8 mouse cellular contexts compared by ENCODE assay signal in the genomic region with DNA sequence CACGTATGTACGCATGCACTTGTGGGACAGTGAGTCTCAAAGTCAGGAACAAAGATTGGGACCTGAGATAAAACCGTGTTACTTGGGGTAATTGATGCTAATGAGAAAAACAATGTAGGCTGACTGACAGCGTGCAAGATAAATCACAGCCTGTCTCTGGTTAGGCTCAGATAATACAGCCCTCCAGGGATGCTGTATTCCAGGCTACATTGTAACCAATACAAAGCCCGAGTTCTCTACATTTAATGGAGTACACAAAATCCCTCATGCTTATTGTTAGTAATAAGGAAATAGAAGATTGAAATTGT. TPM values are rescaled to one million over a fixed set of nuclear protein-coding genes. Genes with fewer than 3 reads are reported as not detected.
DNase-seq lines count a peak whose midpoint lies in the region; ATAC-seq and TF ChIP-seq lines count a peak whose summit lies in the region.

No protein-coding gene starts in this region.

- intact Hi-C loops in heart, postnatal 10 days (cut with DNase I) = loop anchor here (2.0 to 5.0 kb wide), 4 partner anchors 39 to 150 kb away; no protein-coding TSS in a partner anchor

- no peak for ATAC-seq in heart, embryonic 13.5 days (ENCODE audit: extremely low read depth, insufficient number of reproducible peaks, low FRiP score, low TSS enrichment)
- ATAC-seq in hindbrain, embryonic 12.5 days (ENCODE audit: low FRiP score) = no peak
- ATAC-seq in midbrain, embryonic 12.5 days (ENCODE audit: low FRiP score, low read depth) = no peak

- no peak for TF ChIP-seq CTCF in bone marrow, adult 2 months (IDR thresholded peaks at IDR 0.05; ENCODE audit: control insufficient read depth, insufficient read depth, low read length)

- H3K9me3 ChIP-seq in heart, embryonic 13.5 days = no peaks in the 10 kb centered on the region
- H3K9me3 ChIP-seq in hindbrain, embryonic 12.5 days (replicated peaks) = no peaks in the 10 kb centered on the region
- no peaks in the 10 kb centered on the region for H3K9me3 ChIP-seq in midbrain, embryonic 12.5 days

- WGBS in heart, embryonic 13.5 days = 22% methylated on average over 5 of the region's 5 CpGs
- WGBS in bone marrow, adult 2 months = 58% methylated on average over 5 of the region's 5 CpGs
- 30% methylated on average over 5 of the region's 5 CpGs for WGBS in hindbrain, embryonic 12.5 days
- 46% methylated on average over 5 of the region's 5 CpGs for WGBS in midbrain, embryonic 12.5 days

- no peak for DNase-seq in heart, postnatal 10 days
- DNase-seq in urinary bladder, postnatal 36 days (ENCODE audit: low spot score in 2 of 2) = no peak
- no peak for DNase-seq in c-Kit-positive CD71-positive TER-119-positive erythroid progenitor cells, embryonic 14.5 days (ENCODE audit: low spot score)
- DNase-seq in left cerebral cortex, adult 8-10 months (ENCODE audit: low spot score in 2 of 2) = no peak

- H3K4me2 ChIP-seq in heart, embryonic 13.5 days = peak overlapping the region; percentile 91
- peak overlapping the region; percentile 88 for H3K4me2 ChIP-seq in hindbrain, embryonic 12.5 days (replicated peaks)
- peak overlapping the region; percentile 70 for H3K4me2 ChIP-seq in midbrain, embryonic 12.5 days (replicated peaks)

- no peaks in the 10 kb centered on the region for H3K27me3 ChIP-seq in heart, embryonic 13.5 days (replicated peaks)
- H3K27me3 ChIP-seq in hindbrain, embryonic 12.5 days = no peaks in the 10 kb centered on the region
- no peaks in the 10 kb centered on the region for H3K27me3 ChIP-seq in midbrain, embryonic 12.5 days

- H3K4me3 ChIP-seq in heart, embryonic 13.5 days = peak overlapping the region; percentile 93
- H3K4me3 ChIP-seq in bone marrow, adult 2 months (replicated peaks; ENCODE audit: control insufficient read depth, low read depth, low read length) = peak overlapping the region; percentile 26
- peak overlapping the region; percentile 90 for H3K4me3 ChIP-seq in hindbrain, embryonic 12.5 days
- peak overlapping the region; percentile 91 for H3K4me3 ChIP-seq in midbrain, embryonic 12.5 days

- H3K36me3 ChIP-seq in heart, embryonic 13.5 days = no peaks in the 10 kb centered on the region
- H3K36me3 ChIP-seq in hindbrain, embryonic 12.5 days = no peaks in the 10 kb centered on the region
- H3K36me3 ChIP-seq in midbrain, embryonic 12.5 days = no peaks in the 10 kb centered on the region

- H3K27ac ChIP-seq in heart, embryonic 13.5 days (replicated peaks) = no peak overlapping the region
- H3K27ac ChIP-seq in bone marrow, adult 2 months (ENCODE audit: control insufficient read depth, insufficient read depth, low read depth, low read length, poor library complexity) = no peak overlapping the region
- H3K27ac ChIP-seq in hindbrain, embryonic 12.5 days = no peak overlapping the region
- H3K27ac ChIP-seq in midbrain, embryonic 12.5 days (replicated peaks) = no peak overlapping the region

- peaks cover 41% of the 10 kb centered on the region for H3K4me1 ChIP-seq in heart, embryonic 13.5 days
- H3K4me1 ChIP-seq in bone marrow, adult 2 months (ENCODE audit: control insufficient read depth, insufficient read depth, low read length) = peaks cover 2% of the 10 kb centered on the region; the same call in 1 of the 2 replicates
- peaks cover 15% of the 10 kb centered on the region for H3K4me1 ChIP-seq in hindbrain, embryonic 12.5 days
- 0 out of 2 replicates have a peak, but pooled peaks cover 18% of the 10 kb centered on the region for H3K4me1 ChIP-seq in midbrain, embryonic 12.5 days

- H3K9ac ChIP-seq in heart, embryonic 13.5 days = peak overlapping the region; percentile 93
- H3K9ac ChIP-seq in hindbrain, embryonic 12.5 days = no peak overlapping the region
- no peak overlapping the region; the same call in 1 of the 2 replicates for H3K9ac ChIP-seq in midbrain, embryonic 12.5 days (replicated peaks)

- no peak for TF ChIP-seq POLR2A in bone marrow, adult 2 months (IDR thresholded peaks at IDR 0.05; ENCODE audit: borderline replicate concordance, control insufficient read depth, low read depth, low read length)

RNA-seq across cellular contexts. Expression of a gene that starts 1.2 kb away (rescaled TPM):
- polyA plus RNA-seq in heart, embryonic 13.5 days (2015; fragmentation: Nextera tagmentation; extraction: Ambion mirVana) = 12.4 and 13.1 TPM in 2 replicates
- 10 to 100 TPM; 36.9 to 40.6 TPM for total RNA-seq in heart, postnatal 10 days (2021)
- polyA plus RNA-seq in bone marrow, adult 2 months (2011; ENCODE audit: insufficient read depth, insufficient read length, low replicate concordance, missing spikeins) = 1.8 and 2.4 TPM in 2 replicates
- 15.9 and 18.7 TPM in 2 replicates for polyA plus RNA-seq in hindbrain, embryonic 12.5 days (2016; fragmentation: Nextera tagmentation; extraction: Ambion mirVana)
- 15.2 and 16.0 TPM in 2 replicates for polyA plus RNA-seq in midbrain, embryonic 12.5 days (2016; fragmentation: Nextera tagmentation; extraction: Ambion mirVana)
- total RNA-seq in left cerebral cortex, adult 8-10 months (2022) = 100 to 1,000 TPM; 168 to 192 (median 172) TPM

Comparison
In these comparisons a context has a peak if more than half of its experiments do, and no peak if none do; other contexts are left out.
1. H3K4me3 ChIP-seq: peak in every context shown above with its lines; median percentile 93 in heart, embryonic 13.5 days; 91 in midbrain, embryonic 12.5 days; 90 in hindbrain, embryonic 12.5 days; 26 in bone marrow, adult 2 months.